Mouse (Mus musculus): ENCODE measurements around the gene Ptch1. TPM values are rescaled to one million over a fixed set of nuclear protein-coding genes. Genes with fewer than 3 reads are reported as not detected.

The Ptch1 gene
- polyA plus RNA-seq, 1 experiment from 2014 or later, result 16.6 TPM

GRCm38 (mm10) chr13:63507821-63508220 is 65.6 kb downstream of the Ptch1 start:
- Histone ChIP-seq H3K36me3 (peaks cover 43% of the 10 kb centered on the region), H3K4me3 (no peak overlapping the region), H3K4me2 (no peak overlapping the region), H3K9ac (no peak overlapping the region), H3K9me3 (no peaks in the 10 kb centered on the region), H3K27ac (replicated peaks) (no peak overlapping the region), H3K4me1 (replicated peaks) (no peaks in the 10 kb centered on the region), H3K27me3 (no peaks in the 10 kb centered on the region)
- WGBS, result 90% methylated on average over 5 of the region's 5 CpGs
- no peak for ATAC-seq (ENCODE audit: low FRiP score, low read depth)

GRCm38 (mm10) chr13:63507001-63507556 is 66.3 kb downstream of the Ptch1 start:
- no peaks in the 10 kb centered on the region for H3K4me1 ChIP-seq (replicated peaks)
- H3K9me3 ChIP-seq, result no peaks in the 10 kb centered on the region
- H3K27me3 ChIP-seq, result no peaks in the 10 kb centered on the region
- no peak for ATAC-seq (ENCODE audit: low FRiP score, low read depth)
- no peak overlapping the region for H3K4me2 ChIP-seq
- peaks cover 40% of the 10 kb centered on the region for H3K36me3 ChIP-seq
- no peak overlapping the region for H3K4me3 ChIP-seq
- no peak overlapping the region for H3K9ac ChIP-seq
- WGBS, result 90% methylated on average over 6 of the region's 6 CpGs
- H3K27ac ChIP-seq (replicated peaks), result no peak overlapping the region

GRCm38 (mm10) chr13:63506364-63506763 is 67.0 kb downstream of the Ptch1 start:
- Histone ChIP-seq H3K27ac (replicated peaks) (no peak overlapping the region), H3K9ac (no peak overlapping the region), H3K4me2 (no peak overlapping the region), H3K27me3 (no peaks in the 10 kb centered on the region), H3K9me3 (no peaks in the 10 kb centered on the region), H3K4me1 (replicated peaks) (no peaks in the 10 kb centered on the region), H3K36me3 (peaks cover 33% of the 10 kb centered on the region), H3K4me3 (no peak overlapping the region)
- ATAC-seq (ENCODE audit: low FRiP score, low read depth), result no peak
- WGBS, result 54% methylated on average over 1 of the region's 1 CpGs

GRCm38 (mm10) chr13:63502391-63502790 is 71.0 kb downstream of the Ptch1 start:
- no peak overlapping the region for H3K27ac ChIP-seq (replicated peaks)
- 97% methylated on average over 2 of the region's 2 CpGs for WGBS
- H3K4me1 ChIP-seq (replicated peaks), result no peaks in the 10 kb centered on the region
- H3K9ac ChIP-seq, result no peak overlapping the region
- no peak for ATAC-seq (ENCODE audit: low FRiP score, low read depth)
- no peaks in the 10 kb centered on the region for H3K36me3 ChIP-seq
- H3K9me3 ChIP-seq, result no peaks in the 10 kb centered on the region
- H3K4me3 ChIP-seq, result no peak overlapping the region
- H3K4me2 ChIP-seq, result no peak overlapping the region
- H3K27me3 ChIP-seq, result no peaks in the 10 kb centered on the region

GRCm38 (mm10) chr13:63499489-63499888 is 73.9 kb downstream of the Ptch1 start:
- ATAC-seq (ENCODE audit: low FRiP score, low read depth), result no peak
- H3K9ac ChIP-seq, result no peak overlapping the region
- H3K27ac ChIP-seq (replicated peaks), result no peak overlapping the region
- no peaks in the 10 kb centered on the region for H3K9me3 ChIP-seq
- no peak overlapping the region for H3K4me2 ChIP-seq
- H3K4me3 ChIP-seq, result no peak overlapping the region
- H3K4me1 ChIP-seq (replicated peaks), result peaks cover 15% of the 10 kb centered on the region
- H3K27me3 ChIP-seq, result no peaks in the 10 kb centered on the region
- 89% methylated on average over 2 of the region's 2 CpGs for WGBS
- H3K36me3 ChIP-seq, result no peaks in the 10 kb centered on the region

GRCm38 (mm10) chr13:63496646-63497582 is 76.5 kb downstream of the Ptch1 start, which contains the start of gene Fancc:
Gene Fancc (minus strand): TSS chr13:63497278.
- Histone ChIP-seq H3K4me2 (peak within 1 kb of the TSS; percentile 44), H3K4me3 (peak within 1 kb of the TSS; percentile 5; the same call in 1 of the 2 replicates), H3K4me1 (replicated peaks) (peaks cover 15% of the 10 kb centered on the region), H3K9ac (no peak within 1 kb of the TSS), H3K36me3 (no peaks in the 10 kb centered on the region), H3K27me3 (no peaks in the 10 kb centered on the region), H3K27ac (replicated peaks) (no peak within 1 kb of the TSS; the same call in 1 of the 2 replicates), H3K9me3 (no peaks in the 10 kb centered on the region)
- 17% methylated on average over 23 of the region's 23 CpGs for WGBS
- peak; percentile 77 for ATAC-seq (ENCODE audit: low FRiP score, low read depth)

GRCm38 (mm10) chr13:63487707-63488042 is 85.7 kb downstream of the Ptch1 start:
- 31% methylated on average over 7 of the region's 7 CpGs for WGBS
- Histone ChIP-seq H3K4me3 (no peak overlapping the region), H3K4me2 (no peak overlapping the region), H3K9me3 (no peaks in the 10 kb centered on the region), H3K9ac (no peak overlapping the region), H3K27me3 (no peaks in the 10 kb centered on the region), H3K4me1 (replicated peaks) (peaks cover 15% of the 10 kb centered on the region), H3K36me3 (no peaks in the 10 kb centered on the region), H3K27ac (replicated peaks) (no peak overlapping the region)
- ATAC-seq (ENCODE audit: low FRiP score, low read depth), result no peak

- Histone ChIP-seq H3K4me3 (peak overlapping the region; percentile 16; the same call in 1 of the 2 replicates), H3K27ac (replicated peaks) (no peak overlapping the region), H3K9me3 (no peaks in the 10 kb centered on the region), H3K4me1 (replicated peaks) (peaks cover 15% of the 10 kb centered on the region), H3K4me2 (peak overlapping the region; percentile 48), H3K9ac (no peak overlapping the region), H3K27me3 (no peaks in the 10 kb centered on the region), H3K36me3 (no peaks in the 10 kb centered on the region)
- WGBS, result 4% methylated on average over 18 of the region's 18 CpGs
- ATAC-seq (ENCODE audit: low FRiP score, low read depth), result peak; percentile 68
These were observed 86.3 kb downstream of the Ptch1 start for GRCm38 (mm10) chr13:63486791-63487706.

- Histone ChIP-seq H3K4me1 (replicated peaks) (no peaks in the 10 kb centered on the region), H3K4me3 (no peak overlapping the region), H3K36me3 (no peaks in the 10 kb centered on the region), H3K27ac (replicated peaks) (no peak overlapping the region), H3K9ac (no peak overlapping the region), H3K4me2 (no peak overlapping the region), H3K9me3 (no peaks in the 10 kb centered on the region), H3K27me3 (no peaks in the 10 kb centered on the region)
- ATAC-seq (ENCODE audit: low FRiP score, low read depth), result no peak
- WGBS, result 85% methylated on average over 8 of the region's 8 CpGs
These were observed 98.0 kb downstream of the Ptch1 start for GRCm38 (mm10) chr13:63475356-63475755.
